Mouse (Mus musculus) heart, adult 2 months (tissue): ENCODE results near the gene Chrm4.

Experiments
- CTCF ChIP-seq: fragments of 200-600 bp; IDR thresholded peaks from 2 replicates; pipeline ENCODE4 v1.8.1; 2022; ENCODE audit warnings: antibody characterized with exemption, mild to moderate bottlenecking, moderate library complexity
- EP300 ChIP-seq: fragments of 200-500 bp; IDR thresholded peaks from 2 replicates; pipeline ENCODE4 v1.6.1; 2011; ENCODE audit warnings: low read depth, low read length, control low read depth; ENCODE audit not compliant: insufficient read depth
- POLR2A ChIP-seq: fragments of 200-500 bp; IDR thresholded peaks from 2 replicates; pipeline ENCODE4 v1.6.1; 2011; ENCODE audit warnings: mild to moderate bottlenecking, low read depth, low read length, control low read depth; ENCODE audit not compliant: insufficient read depth

DNA sequence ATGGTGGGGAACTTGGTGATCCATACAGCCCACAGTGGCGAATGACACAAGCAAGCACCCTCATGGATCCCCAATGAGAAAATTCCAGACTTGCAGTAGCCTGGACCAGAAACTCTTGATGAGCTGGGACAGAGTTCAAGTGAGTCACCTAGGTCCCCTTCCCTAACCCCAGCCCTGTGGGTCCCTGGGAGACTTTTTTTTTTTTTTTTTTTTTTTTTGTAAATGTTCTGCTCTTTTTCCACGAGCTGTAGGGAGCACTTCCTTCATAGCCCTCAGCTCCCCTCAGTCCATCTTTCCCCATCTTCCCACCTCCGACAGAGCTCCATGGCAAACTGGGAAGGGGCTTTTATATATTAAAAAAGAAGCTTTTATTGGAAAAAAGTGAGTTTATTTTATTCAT, 2.4 kb downstream of the Chrm4 start:
- no peak for TF ChIP-seq CTCF
- no peak for TF ChIP-seq POLR2A
- no peak for TF ChIP-seq EP300
